Mouse (Mus musculus) heart, postnatal 0 days (tissue): ENCODE data around the gene Car1. TPM values are rescaled to one million over a fixed set of nuclear protein-coding genes. Genes with fewer than 3 reads are reported as not detected.
"Not testable (repeated sequence)": the region's sequence is repeated elsewhere in the genome, so short reads cannot be mapped to it uniquely, and the experiment has no call there.

Source experiments
- ATAC-seq: fragments of 200-750 bp; cut with Nextera tagmentation; 2 replicates; pipeline ENCODE4 v1.8.0; 2017; ENCODE audit warnings: low read depth, moderate number of reproducible peaks, moderate library complexity; ENCODE audit not compliant: insufficient read depth
- DNase-seq: peaks from one replicate; pipeline ENCODE4 v3.0.0-alpha.2; 2016; ENCODE audit warnings: low spot score
- H3K27ac ChIP-seq: fragments of 300-500 bp; sonication (generic); 2 replicates; pipeline ENCODE4 v1.5.1; 2014; ENCODE audit warnings: low read depth, mild to moderate bottlenecking
- H3K27me3 ChIP-seq: fragments of 300-500 bp; sonication (generic); 2 replicates; pipeline ENCODE4 v1.6.1; 2014; ENCODE audit warnings: low read length, mixed read lengths; ENCODE audit not compliant: control insufficient read depth, insufficient read depth
- H3K36me3 ChIP-seq: fragments of 300-500 bp; sonication (generic); replicated peaks from 2 replicates; pipeline ENCODE4 v1.6.1; 2014; ENCODE audit warnings: low read length, mixed read lengths; ENCODE audit not compliant: control insufficient read depth, insufficient read depth
- H3K4me1 ChIP-seq: fragments of 300-500 bp; sonication (generic); 2 replicates; pipeline ENCODE4 v1.6.1; 2014; ENCODE audit warnings: antibody characterized with exemption; ENCODE audit not compliant: control insufficient read depth, insufficient read depth
- H3K4me2 ChIP-seq: fragments of 300-500 bp; sonication (generic); 2 replicates; pipeline ENCODE4 v1.6.1; 2014; ENCODE audit warnings: low read depth, mild to moderate bottlenecking, low read length, moderate library complexity
- H3K4me3 ChIP-seq: fragments of 300-500 bp; sonication (generic); 2 replicates; pipeline ENCODE4 v1.5.1; 2014; ENCODE audit warnings: low read depth, low read length
- H3K9ac ChIP-seq: fragments of 300-500 bp; sonication (generic); replicated peaks from 2 replicates; pipeline ENCODE4 v1.6.1; 2014; ENCODE audit warnings: low read depth, low read length, mixed read lengths
- H3K9me3 ChIP-seq: fragments of 300-500 bp; sonication (generic); replicated peaks from 2 replicates; pipeline ENCODE4 v1.6.1; 2016; ENCODE audit warnings: low read length; ENCODE audit not compliant: control insufficient read depth
- CTCF ChIP-seq: IDR thresholded peaks from 2 replicates; pipeline ENCODE4 v1.5.1; 2016; ENCODE audit warnings: antibody characterized with exemption, control low read depth, low read depth
- EP300 ChIP-seq: IDR thresholded peaks from 2 replicates; pipeline ENCODE4 v1.6.1; 2016; ENCODE audit warnings: antibody characterized with exemption, low read depth
- WGBS: fragments of 180-500 bp; shearing (Covaris S2); extraction: QIAGEN DNeasy Blood & Tissue Kit; methylation state at CpG from one replicate; pipeline ENCODE4 v1.1.7; 2014; 5-methylcytosine and 5-hydroxymethylcytosine counted together
- polyA plus RNA-seq: library from polyadenylated mRNA; unstranded; fragments of >200 nt; fragmentation: Nextera tagmentation; extraction: Ambion mirVana; gene quantifications from 2 replicates; pipeline ENCODE4 v1.2.1, GENCODE M21; 2015
- total RNA-seq: library from RNA; depleted of rRNA; stranded (reverse); fragments of >200 nt; gene quantifications from 2 replicates; pipeline ENCODE4 v1.2.3, GENCODE M21; 2014; ENCODE audit warnings: low replicate concordance; rRNA removed

Car1 gene
- total and polyA plus RNA-seq, 2 experiments from 2014 or later: 0.38 TPM; not detected in 1

- 78% methylated on average over 3 of the region's 3 CpGs for WGBS
- Histone ChIP-seq H3K9me3 (no peaks in the 10 kb centered on the region), H3K4me3 (no peak overlapping the region), H3K27me3 (no peaks in the 10 kb centered on the region), H3K4me2 (no peak overlapping the region), H3K9ac (no peak overlapping the region), H3K36me3 (no peaks in the 10 kb centered on the region), H3K4me1 (no peaks in the 10 kb centered on the region), H3K27ac (no peak overlapping the region)
- DNase-seq: no peak
- no peak for ATAC-seq
- TF ChIP-seq EP300 (no peak), CTCF (no peak)
These were observed 62.1 kb downstream of the Car1 start for GRCm38 (mm10) chr3:14746041-14746440.

DNA sequence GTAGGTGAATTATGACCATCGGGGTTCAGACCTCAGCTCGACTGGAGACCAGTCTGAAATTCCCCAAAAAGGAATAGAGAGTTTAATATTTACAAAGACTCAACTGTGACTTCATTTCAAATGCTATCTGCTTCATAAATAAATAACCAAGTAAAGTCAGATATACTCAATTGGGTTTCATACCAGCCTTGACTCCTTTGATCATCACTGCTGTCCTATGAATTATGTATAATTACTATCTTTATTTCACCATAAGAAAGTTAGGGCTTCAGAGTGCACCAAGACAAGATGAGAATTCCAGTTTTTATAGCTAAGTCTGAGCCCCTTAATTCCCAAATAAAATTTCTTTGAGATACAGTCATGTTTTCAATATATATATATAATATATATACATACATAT is 69.9 kb downstream of the Car1 start:
- Histone ChIP-seq H3K4me3 (no peak overlapping the region), H3K4me2 (no peak overlapping the region), H3K27me3 (no peaks in the 10 kb centered on the region), H3K9me3 (no peaks in the 10 kb centered on the region), H3K9ac (no peak overlapping the region), H3K36me3 (no peaks in the 10 kb centered on the region), H3K27ac (no peak overlapping the region), H3K4me1 (no peaks in the 10 kb centered on the region)
- DNase-seq: no peak
- 82% methylated on average over 2 of the region's 2 CpGs for WGBS
- TF ChIP-seq EP300 (no peak), CTCF (no peak)
- ATAC-seq: no peak

DNA sequence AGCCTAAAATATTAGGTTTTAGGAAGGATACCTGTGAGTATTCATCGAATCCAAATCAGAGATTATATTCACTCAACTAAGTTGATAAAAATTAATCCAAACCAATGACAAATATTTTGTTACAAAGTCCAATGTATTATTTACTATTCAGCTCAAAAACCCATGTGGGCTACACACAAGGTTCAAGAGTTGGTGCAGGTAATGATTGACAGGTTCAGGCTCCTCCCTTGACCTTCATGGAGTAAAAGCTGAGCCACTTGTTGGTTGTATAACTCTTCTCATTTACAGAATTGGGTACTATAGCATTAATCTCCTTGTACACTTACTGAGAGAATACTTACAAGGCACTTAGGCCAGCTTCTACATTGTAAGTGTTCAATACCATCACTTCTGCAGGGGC is 80.7 kb downstream of the Car1 start:
- H3K4me1 ChIP-seq, DNase-seq, H3K27me3 ChIP-seq, H3K4me2 ChIP-seq, H3K9me3 ChIP-seq, H3K4me3 ChIP-seq, H3K27ac ChIP-seq, H3K36me3 ChIP-seq, ATAC-seq, H3K9ac ChIP-seq: not testable (repeated sequence)
- WGBS: 77% methylated on average over 1 of the region's 1 CpGs

DNA sequence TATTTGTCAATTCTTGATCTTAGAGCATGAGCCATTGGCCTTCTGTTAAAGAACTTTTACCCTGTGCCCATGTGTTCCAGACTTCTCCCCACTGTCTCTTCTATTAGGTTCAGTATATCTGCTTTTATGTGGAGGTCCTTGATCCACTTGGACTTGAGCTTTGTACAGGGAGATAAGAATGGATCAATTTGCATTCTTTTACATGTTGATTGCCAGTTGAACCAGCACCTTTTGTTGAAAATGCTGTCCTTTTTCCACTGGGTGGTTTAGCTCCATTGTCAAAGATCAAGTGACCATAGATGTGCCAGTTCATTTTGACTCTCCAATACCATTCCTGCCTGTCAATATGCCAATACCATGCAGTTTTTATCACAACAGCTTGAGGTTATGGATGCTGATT is 82.7 kb downstream of the Car1 start:
- not testable (repeated sequence) for ATAC-seq, H3K9ac ChIP-seq, H3K4me1 ChIP-seq, H3K27ac ChIP-seq, DNase-seq, H3K4me2 ChIP-seq, H3K27me3 ChIP-seq, H3K36me3 ChIP-seq, H3K4me3 ChIP-seq, H3K9me3 ChIP-seq

Other genes with a start within 250 kb of the Car1 start
- 27.5 and 34.8 TPM in 2 replicates for gene 1810022K09Rik, start 197.1 kb downstream of the Car1 start, total RNA-seq
- gene 1810022K09Rik, start 197.1 kb downstream of the Car1 start, polyA plus RNA-seq: 364 and 369 TPM in 2 replicates
- 2.0 and 6.2 TPM in 2 replicates for gene Car13, start 166.6 kb downstream of the Car1 start, total RNA-seq
- 0.93 and 1.2 TPM in 2 replicates for gene Car13, start 166.6 kb downstream of the Car1 start, polyA plus RNA-seq
- gene Car3, start 55.1 kb upstream of the Car1 start, total RNA-seq: 13.2 and 14.5 TPM in 2 replicates
- gene Car3, start 55.1 kb upstream of the Car1 start, polyA plus RNA-seq: 2.7 and 10.8 TPM in 2 replicates
- 14.1 and 19.9 TPM in 2 replicates for gene Car2, start 77.9 kb upstream of the Car1 start, total RNA-seq
- gene Car2, start 77.9 kb upstream of the Car1 start, polyA plus RNA-seq: 11.2 and 13.3 TPM in 2 replicates